Mouse (Mus musculus) embryo, embryonic 11.5 days (tissue): ENCODE measurements around the gene Mrpl4.
"Not testable (repeated sequence)": the region's sequence is repeated elsewhere in the genome, so short reads cannot be mapped to it uniquely, and the experiment has no call there.

Experiments
- DNase-seq: peaks from one replicate; pipeline ENCODE4 v3.0.0-alpha.2; 2012; ENCODE audit warnings: low read depth, low spot score

The Mrpl4 gene

DNA sequence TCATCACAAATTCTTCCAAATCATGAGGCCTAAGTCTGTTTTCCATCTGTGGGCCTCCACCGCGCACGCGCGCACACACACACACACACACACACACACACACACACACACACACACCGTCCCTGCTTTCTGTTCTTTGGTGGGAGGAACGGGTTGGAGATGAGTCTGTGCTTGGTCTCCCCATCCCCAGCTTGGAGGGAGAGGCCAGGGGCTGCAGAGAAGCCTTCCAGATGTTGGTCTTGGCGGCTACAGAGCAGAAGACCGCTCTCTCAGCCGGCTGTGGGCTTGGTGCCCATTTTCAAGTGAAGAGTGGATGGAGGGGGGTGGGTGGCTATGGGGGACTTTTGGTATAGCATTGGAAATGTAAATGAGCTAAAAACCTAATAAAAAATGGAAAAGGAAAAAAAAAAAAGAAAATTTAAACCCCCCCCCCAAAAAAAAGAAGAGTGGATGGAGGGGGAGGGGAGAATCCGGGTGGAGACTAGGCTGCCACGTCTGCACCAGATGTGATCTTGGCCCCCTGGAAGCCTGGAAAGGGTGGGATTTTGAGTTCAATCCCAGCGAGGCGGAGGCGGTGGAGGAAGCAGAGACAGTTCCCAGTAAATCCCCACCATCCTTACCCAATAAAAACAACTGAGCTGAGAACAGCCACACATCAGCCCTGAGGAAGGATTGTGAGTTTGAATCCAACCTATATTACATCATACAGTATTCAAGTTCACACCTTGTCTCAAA lies 15.4 kb upstream of the Mrpl4 start:
- DNase-seq: no peak

DNA sequence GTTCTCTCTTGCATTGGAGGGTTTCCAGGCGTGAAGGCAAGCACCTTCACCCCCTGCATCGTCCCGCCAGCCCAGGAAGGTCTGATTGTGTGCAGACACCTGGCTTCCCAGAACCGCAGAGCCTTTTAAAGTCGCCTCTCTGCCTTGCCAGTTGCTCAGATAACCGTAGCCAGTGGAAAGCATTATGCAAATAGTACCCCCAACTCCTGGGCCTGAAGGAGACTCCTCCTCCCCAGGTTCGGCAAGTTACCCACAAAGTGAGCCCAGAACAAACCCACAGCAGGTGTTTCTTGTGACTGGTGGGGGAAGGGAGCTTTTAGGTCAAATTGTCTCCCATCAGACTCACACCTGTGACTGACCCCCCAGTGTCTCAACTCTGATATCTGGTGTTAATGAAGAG lies 14.6 kb upstream of the Mrpl4 start:
- DNase-seq: no peak

DNA sequence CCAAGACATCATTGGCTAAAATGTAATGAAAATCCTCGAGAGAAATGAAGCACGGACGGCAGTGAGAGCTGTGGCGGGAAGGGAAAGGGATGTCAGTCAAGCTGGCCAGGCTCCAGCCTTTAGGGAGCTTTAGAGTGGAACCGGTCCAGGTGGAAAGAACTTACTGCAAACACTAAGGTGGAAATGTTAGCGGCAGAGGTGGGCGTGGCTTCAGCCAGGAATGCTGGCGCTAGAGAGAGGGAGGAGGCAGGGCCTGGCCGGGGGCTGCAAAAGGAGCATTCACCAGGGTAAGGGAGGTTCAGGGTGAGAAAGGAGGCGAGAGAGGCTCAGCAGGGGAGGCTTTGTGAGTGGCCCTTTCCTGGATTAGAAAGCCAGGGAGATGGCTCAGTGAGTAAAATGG lies 11.7 kb upstream of the Mrpl4 start:
- no peak for DNase-seq

DNA sequence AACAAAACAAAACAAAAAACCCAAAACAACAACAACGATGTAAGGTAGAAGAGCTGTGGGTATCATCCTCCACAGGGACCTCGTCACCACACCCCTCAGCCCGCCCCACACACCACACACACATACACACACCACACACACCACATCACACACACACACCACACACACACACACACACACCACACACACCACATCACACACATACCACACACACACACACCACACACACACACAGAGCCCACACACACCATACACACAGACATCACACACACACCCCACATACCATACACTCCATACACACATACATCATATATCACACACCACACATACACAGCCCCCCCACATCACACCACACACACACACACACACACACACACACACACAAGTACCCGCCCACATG lies 11.0 kb upstream of the Mrpl4 start:
- DNase-seq: no peak

DNA sequence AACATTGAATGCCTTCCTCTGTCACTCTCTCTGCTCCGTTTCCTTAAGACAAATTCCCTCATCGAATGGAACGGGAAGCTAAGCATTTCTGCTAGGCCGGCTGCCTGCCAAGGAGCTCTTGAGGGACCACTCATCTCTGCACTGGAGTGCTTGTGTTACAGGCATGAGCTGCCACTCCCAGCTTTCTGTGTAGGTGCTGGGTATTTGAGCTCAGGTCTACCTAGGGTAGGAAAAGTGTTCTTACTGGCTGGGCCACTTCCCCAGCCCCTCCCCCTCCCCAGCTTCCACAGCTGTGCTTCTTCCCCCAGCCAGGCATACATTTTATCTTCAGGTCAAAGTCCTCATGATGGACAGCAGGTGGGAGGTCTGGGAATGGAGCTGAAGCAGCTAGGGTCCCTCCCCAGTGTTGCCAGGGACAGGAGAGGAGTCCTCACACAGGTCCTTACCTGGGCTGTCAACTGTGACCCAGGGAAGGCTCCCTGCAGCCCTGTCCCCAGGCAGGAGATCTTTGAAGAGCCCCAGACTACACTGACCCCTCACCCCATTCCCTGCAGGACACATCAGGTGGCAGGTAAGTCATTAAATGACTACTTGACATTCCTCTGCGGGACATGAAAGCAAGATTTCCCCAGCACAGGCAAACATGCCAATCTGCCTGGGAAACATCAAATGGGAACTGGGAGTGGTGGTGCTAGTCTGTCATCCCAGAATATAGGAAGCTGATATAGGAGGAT lies 9.2 kb upstream of the Mrpl4 start:
- no peak for DNase-seq

DNA sequence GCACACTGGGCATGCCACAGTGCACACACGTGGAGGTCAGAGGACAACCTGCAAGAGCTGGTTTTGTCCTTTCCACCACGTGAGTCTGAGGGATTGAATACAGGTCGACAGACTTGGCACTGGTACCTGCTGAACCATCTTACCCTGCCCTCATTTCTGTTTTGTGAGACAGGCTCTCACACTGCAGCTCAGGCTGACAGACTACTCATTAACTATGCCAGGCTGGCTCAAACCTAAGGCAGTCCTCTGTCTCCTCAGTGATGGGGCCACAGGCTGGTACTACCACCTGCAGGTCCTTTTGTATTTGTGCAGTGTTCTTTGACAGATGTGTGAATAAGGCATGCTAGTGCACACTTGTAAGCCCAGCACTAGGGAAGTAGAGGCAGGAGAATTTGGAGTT lies 7.5 kb upstream of the Mrpl4 start:
- no peak for DNase-seq

DNA sequence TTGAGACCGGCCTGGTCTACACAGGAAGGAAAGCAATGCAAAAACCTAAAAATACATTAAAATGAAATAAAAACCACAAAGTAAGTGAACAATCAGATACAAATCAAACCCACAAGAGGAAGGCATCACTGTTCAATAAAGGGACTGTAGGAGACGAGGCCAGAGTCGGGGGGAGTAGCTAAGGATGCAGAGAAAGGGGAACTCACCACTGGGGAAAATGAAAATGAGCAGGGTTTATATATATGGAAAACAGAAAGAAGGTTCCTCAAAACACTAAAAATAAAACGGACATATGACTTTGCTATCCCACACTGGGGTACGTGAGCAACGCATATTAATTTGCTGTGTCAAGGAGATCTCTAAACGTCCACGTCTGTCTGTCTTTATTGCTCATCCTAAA lies 5.5 kb upstream of the Mrpl4 start:
- no peak for DNase-seq

DNA sequence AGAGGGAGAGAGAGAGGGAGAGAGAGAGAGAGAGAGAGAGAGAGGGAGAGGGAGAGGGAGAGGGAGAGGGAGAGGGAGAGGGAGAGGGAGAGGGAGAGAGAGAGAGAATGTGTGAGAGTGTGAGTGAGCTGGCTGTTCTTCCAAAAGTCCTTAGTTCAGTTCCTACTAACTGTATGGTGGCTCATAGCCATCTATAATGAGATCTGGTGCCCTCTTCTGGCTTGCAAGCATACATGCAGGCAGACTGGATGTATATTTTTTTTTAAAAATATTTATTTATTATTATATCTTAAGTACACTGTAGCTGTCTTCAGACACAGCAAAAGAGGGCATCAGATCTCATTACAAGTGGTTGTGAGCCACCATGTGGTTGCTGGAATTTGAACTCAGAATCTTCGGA lies 4.2 kb upstream of the Mrpl4 start:
- DNase-seq: not testable (repeated sequence)

DNA sequence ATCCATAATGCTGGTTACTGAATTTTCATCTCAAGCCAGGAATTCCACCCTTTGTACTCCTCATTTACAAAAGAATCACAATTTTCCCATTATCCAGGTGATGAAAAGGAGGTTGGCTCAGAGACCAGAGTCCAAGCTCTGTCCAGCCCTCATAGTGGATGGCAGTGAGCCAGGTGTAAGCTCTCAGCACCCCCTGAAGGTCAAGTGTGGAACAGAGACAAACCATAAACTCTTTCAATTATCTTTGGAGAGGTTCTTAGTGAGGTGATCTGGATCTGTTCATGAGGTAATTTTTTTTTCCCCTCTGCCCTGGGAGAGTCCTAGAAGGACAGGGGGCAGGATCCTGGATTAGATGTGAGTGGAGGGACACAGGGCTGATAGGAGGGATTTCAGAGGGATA lies 1.7 kb upstream of the Mrpl4 start:
- no peak for DNase-seq

DNA sequence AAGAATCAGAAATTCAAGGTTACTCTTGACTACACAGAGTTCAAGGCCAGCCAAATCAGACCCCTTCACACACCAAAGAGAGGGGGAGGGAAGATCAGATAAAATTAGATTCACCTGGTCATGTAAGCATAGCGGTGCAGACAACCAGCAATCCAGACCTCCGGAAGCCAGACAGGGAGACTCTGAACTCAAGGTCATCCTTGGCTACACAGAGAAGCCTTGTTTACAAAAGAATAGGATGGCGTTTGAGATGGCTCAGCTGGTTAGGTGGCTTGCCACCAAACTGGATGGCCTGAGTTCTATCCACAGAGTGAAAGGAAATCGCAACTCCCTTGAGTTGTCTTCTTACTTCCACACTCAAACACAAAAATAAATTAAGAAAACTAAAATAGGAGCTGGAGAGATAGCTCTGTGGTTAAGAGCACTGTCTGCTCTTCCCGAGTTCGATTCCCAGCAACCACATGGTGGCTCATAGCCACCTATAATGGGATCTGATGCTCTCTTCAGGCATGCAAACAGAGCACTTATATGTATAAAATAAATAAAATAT lies 812 bp upstream of the Mrpl4 start:
- no peak for DNase-seq

DNA sequence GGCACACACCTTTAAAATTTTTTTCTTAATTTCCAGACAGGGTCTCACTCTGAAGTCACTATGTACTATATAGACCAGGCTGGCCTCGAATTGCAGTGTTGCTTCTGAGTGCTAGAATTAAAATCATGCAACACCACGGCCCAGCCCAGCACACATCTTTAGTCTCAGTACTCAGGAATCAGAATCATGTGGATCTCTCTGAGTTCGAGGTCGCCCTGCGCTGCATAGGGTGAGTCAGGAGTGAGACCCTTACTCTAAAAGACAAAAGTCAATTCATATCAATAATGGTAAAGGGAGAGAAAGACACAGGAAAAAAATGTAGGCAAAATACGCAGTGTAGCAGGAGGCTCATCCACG lies 290 bp upstream of the Mrpl4 start:
- no peak for DNase-seq

DNA sequence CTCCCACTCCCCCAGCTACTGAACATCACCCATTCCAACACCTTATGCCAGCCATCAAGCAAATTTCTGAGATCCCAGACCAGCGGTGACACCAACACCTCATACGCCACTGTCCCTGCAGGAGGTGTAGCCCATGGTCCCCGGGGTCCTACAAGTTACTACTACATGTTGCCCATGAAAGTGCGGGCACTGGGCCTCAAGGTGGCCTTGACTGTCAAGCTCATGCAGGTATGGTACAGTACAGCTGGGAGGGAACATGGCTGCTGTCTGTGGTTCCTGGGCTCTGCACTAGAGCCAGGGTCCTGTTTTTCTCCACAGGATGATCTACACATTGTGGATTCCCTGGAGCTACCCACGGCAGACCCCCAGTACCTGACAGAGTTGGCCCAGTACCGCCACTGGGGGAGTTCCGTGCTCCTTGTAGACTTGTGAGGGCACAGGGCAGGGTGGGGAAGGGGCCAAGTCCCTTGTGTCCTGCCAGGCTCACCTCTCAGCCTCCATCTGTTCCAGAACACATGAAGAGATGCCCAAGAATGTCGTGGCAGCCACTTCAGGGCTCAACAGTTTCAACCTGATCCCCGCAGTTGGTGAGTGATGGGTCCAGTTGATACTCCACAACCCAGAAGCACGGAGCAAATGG lies 4.9 kb downstream of the Mrpl4 start:
- no peak for DNase-seq

DNA sequence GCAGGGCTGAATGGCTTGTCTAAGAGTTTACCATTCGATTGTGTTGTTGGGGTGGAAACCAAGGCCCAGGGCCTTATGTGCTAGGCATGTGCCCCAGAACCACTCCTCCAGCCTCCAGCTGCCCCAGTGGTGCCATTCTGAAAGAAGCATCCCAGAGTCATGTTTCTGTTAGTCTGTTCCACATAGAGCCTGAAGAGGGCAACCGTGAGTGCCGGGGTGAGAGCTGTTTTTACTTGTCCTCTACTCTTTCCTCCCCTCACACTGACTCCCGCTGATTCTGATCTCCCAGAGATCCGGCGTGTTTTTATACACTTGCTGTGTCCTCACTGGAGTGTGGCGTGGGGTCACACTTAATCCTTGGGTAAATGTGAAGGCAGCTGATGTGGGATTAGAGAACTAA lies 5.5 kb downstream of the Mrpl4 start:
- DNase-seq: no peak

DNA sequence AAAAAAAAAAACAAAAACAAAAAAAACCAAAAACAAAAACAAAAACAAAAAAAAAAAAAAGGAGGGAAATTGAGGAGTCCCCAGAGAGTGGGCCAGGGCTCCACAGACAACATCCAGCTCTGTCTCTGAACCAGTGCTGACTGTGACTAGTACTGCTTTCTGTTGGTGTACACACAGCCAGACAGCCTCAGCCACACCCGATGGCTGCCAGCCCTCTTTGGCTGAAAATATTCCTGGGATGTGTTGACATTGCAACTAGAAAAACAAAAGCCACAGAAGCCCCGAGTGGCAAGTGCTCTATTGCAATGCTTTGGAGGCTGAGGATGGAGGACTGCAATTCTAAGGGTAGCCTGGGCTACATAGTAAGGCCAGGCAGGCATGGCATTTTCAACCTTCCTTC lies 7.8 kb downstream of the Mrpl4 start:
- no peak for DNase-seq

DNA sequence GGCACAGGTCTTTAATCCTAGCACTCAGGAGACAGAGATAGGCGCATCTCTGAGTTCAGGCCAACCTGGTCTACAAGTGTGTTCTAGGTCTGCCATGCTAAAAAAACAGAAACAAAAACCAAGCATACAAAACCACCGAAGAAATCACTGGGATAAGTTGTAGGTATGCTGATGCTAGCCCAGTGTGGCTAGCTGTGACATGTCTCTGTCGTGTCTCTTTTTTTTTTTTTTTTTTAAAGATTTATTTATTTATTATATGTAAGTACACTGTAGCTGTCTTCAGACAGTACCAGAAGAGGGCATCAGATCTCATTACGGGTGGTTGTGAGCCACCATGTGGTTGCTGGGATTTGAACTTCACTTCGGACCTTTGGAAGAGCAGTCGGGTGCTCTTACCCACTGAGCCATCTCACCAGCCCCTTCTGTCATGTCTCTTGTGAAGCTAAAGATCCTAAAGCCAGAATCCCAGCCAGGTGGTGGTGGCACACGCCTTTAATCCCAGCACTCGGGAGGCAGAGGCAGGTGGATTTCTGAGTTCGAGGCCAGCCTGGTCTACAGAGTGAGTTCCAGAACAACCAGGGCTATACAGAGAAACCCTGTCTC lies 8.5 kb downstream of the Mrpl4 start:
- DNase-seq: not testable (repeated sequence)

DNA sequence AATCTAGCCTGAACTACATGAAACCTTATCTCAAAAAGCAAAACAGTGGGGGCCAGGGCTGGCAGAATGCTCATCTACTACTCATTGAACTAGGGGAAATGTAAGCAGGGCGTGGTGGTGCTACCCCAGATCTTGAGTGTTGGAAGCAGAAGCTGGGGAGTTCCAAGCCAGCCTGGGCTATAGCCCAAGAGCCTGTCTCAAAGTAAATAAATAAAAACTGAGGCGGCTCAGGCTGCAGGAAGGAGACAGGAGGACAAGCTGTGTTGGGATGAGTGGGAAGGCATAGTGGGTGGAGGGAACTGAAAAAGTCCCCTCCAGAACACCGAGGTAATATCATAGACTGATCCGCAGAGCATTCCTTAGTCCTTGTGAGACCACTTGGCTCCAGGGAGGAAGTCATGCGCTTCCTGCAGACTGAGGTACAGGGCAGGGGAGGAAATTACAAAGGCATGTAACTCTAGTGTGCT lies 9.3 kb downstream of the Mrpl4 start:
- no peak for DNase-seq

DNA sequence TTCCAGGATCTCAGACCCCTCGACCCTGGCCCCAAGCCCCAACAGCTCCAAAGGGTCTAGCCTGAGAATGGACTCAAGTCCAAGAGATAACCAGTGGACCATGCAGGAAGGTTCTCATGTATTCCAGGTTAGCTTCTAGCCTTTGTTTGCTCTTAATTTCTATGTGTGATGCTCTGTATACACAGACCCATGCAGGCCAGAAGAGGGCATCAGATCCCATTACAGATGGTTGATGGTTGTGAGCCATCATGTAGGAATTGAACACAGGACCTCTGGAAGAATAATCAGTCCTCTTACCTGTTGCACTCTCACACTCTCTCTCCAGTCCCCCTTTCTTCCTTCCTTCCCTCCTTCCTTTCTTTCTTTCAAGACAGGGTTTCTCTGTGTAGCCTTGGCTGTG lies 9.8 kb downstream of the Mrpl4 start:
- no peak for DNase-seq

DNA sequence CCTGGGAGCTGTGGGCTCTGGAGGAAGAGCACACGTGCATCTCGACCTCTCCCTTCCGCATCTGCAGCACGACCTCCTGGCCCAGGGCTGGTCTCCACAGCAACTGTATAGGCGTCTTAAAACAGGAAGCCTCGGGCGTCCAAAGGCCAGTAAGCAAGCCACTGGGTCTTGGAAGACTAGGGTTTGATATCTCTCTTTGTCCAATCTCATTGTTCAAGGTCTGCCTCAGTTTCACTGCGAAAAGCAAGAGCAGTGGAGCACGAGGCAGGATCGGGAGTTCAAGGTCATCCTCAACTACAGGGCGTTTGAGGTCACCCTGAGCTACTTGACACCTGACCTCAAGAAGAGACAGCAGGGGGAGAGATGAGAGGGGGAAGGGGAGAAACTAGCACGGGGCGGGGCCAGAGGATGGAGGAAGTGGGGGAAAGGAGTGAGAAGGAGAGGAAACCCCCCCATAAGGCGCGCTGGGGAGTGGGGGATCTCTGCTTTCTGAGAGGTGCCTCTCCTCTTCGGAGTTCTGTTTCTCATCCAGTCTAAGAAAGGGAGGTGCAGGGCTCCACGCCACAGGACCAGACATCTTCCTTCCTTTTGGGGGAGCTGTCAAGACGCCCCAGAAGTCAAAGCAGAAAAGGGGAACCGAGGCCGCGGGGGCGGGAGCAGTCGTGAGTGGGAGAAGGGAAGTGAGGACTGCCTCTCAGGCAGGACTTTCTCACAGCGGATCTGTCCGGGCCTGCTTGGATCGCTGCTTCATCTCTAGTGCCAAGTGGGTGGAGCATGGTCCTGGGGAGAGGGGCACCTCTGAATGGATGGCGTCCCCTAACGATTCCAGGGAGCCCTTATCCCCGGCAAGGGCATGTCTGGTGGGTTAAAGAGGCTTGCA lies 12.4 kb downstream of the Mrpl4 start:
- no peak for DNase-seq

DNA sequence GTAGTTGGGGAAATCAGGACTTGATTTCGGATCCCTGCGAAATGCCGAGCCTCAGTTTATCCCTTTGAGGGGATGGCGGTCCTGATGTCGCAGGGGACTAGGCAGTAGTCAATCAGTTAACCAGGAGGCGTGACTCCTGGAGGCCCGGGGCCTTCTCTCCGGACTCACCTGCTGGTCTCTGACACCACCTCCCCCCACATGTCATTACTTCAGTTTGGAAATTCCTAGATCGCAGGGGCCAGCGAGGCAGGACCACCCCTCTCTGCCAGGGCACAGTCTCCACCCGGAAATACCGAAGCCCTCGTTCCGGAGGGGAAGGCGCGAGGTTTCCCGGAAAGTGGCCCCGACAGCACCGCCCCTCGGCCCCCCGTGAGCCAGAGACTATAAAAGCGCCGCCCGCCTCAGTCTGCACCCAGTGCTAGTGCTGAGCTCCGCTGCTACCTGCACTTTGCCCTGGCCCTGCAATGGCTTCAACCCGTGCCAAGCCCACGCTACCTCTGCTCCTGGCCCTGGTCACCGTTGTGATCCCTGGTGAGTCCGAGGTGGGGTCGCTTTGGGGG lies 13.1 kb downstream of the Mrpl4 start, which contains the start of gene Icam1:
TSS of gene Icam1 (plus strand) at position 415 of the 560 bp plus-strand sequence.
- DNase-seq: no peak

DNA sequence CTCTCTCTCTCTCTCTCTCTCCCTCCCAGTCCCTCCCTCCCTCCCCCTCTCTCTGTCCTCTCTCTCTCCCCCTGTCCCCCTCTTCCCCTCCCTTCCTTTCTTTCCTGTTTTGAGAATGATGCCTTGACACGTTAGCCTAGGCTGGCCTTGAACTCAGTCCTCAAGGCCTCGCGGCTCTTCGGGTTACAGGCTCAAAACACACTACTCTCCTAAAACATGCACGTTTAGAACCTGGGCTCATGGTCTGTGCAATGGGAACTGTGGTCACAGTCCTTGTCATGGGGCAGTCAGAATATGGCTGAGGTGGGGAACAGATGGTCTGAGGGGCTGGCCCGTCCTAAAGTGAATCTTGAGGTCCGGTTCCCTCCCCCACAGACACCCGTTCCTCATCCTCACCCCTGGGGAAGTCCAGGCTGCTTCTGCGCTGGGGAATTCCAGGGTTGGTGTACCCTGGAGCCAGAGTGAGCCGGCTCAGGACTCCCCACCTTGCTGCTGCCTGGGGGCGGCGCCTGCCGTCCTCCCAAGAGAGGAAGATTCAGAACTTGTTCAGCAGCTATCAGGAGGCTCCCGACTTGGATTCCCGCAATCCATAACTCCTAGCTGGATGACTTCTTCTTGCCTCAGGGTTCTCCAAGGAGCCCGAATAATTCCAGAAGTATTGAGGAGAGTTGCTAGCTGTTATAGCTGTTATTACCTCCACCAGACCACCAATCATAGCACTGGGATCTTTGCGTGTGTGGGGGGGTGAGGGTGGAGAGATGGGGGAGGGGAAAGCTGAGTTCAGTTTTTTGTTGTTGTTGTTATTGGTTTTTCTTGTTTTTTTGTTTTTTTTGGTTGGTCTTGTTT lies 14.0 kb downstream of the Mrpl4 start:
- DNase-seq: no peak
